Mouse (Mus musculus) adrenal gland, postnatal 4 days (tissue): ENCODE results near the gene Paox. TPM values are rescaled to one million over a fixed set of nuclear protein-coding genes. Genes with fewer than 3 reads are reported as not detected.

Experiments used
- DNase-seq, 2 experiments: peaks; one replicate each; pipeline ENCODE4 v3.0.0; 2021 to 2022; ENCODE audit warnings: low spot score in 2 of 2, mixed read lengths in 2 of 2
- total RNA-seq, 2 experiments: library from RNA; stranded (reverse); gene quantifications; 2 replicates each; pipeline ENCODE4 v1.2.3; 2021

Paox gene
- total RNA-seq, 2 experiments from 2014 or later = 20.4 to 21.0 TPM

GRCm38 (mm10) chr7:140164664-140165063, 49.1 kb downstream of the Paox start, which contains the start of gene Olfr522:
TSS of gene Olfr522 (minus strand) at chr7:140164764.
- DNase-seq = no peak

GRCm38 (mm10) chr7:140167950-140168349, 52.4 kb downstream of the Paox start:
- no peak for DNase-seq

DNA sequence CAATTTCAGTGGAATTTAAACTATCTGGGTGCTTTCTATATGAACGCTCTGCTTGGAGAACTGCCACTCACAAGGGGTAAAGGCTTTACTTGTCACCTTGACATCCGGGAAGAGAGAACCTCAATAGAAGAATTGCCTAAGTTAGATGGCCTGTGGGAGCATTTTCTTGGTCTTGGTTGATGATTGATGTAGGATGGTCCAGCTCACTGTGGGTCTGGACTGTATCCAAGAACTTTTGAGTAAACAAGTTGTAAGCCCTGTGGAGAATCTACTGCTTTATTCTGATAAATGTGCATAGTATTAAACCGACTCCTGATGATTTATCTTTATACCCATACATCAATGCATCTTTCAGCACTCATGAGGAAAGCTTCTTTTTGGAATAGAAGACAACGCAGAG, 53.8 kb downstream of the Paox start:
- DNase-seq = no peak

GRCm38 (mm10) chr7:140170863-140171262, 55.3 kb downstream of the Paox start:
- DNase-seq = no peak

GRCm38 (mm10) chr7:140172936-140173335, 57.3 kb downstream of the Paox start, which contains the start of gene Olfr523:
TSS of gene Olfr523 (plus strand) at chr7:140173217.
- no peak for DNase-seq

DNA sequence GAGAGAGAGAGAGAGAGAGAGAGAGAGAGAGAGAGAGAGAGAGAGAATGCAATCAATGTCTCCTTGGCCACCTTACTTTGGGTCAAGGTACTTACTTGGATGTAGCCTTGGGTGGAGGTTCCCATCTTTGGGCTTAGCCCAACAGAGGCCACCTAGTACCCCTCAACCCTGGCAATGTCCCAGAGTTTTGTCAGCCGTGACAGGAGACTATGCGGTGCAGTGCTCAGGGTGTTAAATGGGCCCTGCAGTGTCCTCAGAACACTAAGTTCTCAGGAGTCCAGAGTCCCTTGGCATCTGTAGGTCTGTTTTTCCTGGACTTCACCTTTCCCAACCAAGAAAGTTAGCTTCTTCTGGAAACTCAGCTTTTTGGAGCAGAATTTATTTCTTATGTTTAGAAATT, 63.6 kb downstream of the Paox start:
- no peak for DNase-seq

GRCm38 (mm10) chr7:140180692-140181091, 65.1 kb downstream of the Paox start:
- no peak for DNase-seq

GRCm38 (mm10) chr7:140184206-140184605, 68.6 kb downstream of the Paox start:
- DNase-seq = no peak

Other genes starting within 250 kb of the Paox start
- gene Kndc1, start 221.1 kb upstream of the Paox start, total RNA-seq = 1 to 10 TPM; 1.6 to 1.7 TPM
- not detected for gene Utf1, start 172.0 kb upstream of the Paox start, total RNA-seq
- 1 to 10 TPM in 1 of 2 experiments, under 1 TPM in 1; 0.54 to 1.2 TPM for gene 6430531B16Rik, start 137.0 kb upstream of the Paox start, total RNA-seq
- gene Adam8, start 123.2 kb upstream of the Paox start, total RNA-seq = 1 to 10 TPM; 1.8 to 2.0 TPM
- gene Zfp511, start 79.4 kb upstream of the Paox start, total RNA-seq = 10 to 100 TPM; 20.2 to 21.9 TPM
- 10 to 100 TPM; 53.7 to 55.8 TPM for gene Tubgcp2, start 79.1 kb upstream of the Paox start, total RNA-seq
- gene Msx3, start 66.7 kb upstream of the Paox start, total RNA-seq = not detected
- gene Caly, start 33.3 kb upstream of the Paox start, total RNA-seq = 10 to 100 TPM; 10.8 to 12.9 TPM
- gene Prap1, start 22.4 kb upstream of the Paox start, total RNA-seq = not detected
- 10 to 100 TPM; 65.1 to 72.4 TPM for gene Fuom, start 13.4 kb upstream of the Paox start, total RNA-seq
- gene Echs1, start 677 bp downstream of the Paox start, total RNA-seq = 100 to 1,000 TPM; 290 to 325 TPM
- gene Mtg1, start 21.8 kb downstream of the Paox start, total RNA-seq = 10 to 100 TPM; 33.6 to 35.8 TPM
- gene Sprn, start 39.1 kb downstream of the Paox start, total RNA-seq = 1 to 10 TPM; 1.7 to 2.6 TPM
- gene Olfr522, start 49.0 kb downstream of the Paox start, total RNA-seq = not detected
- gene Olfr523, start 57.4 kb downstream of the Paox start, total RNA-seq = not detected
- gene Olfr524, start 90.2 kb downstream of the Paox start, total RNA-seq = not detected
- not detected for gene Cd163l1, start 102.5 kb downstream of the Paox start, total RNA-seq
- not detected for gene 5830411N06Rik, start 131.5 kb downstream of the Paox start, total RNA-seq
- not detected for gene Olfr525, start 205.1 kb downstream of the Paox start, total RNA-seq
- gene Olfr527, start 218.2 kb downstream of the Paox start, total RNA-seq = not detected
- not detected for gene Olfr60, start 245.9 kb downstream of the Paox start, total RNA-seq